Mouse (Mus musculus): ENCODE results near the gene Lcmt1. TPM values are rescaled to one million over a fixed set of nuclear protein-coding genes. Genes with fewer than 3 reads are reported as not detected.

Gene Lcmt1
- polyA plus RNA-seq, 1 experiment from 2014 or later = 70.5 TPM

- ATAC-seq (ENCODE audit: low FRiP score) (no peak), DNase-seq (ENCODE audit: low spot score) (no peak)
- 89% methylated on average over 4 of the region's 4 CpGs for WGBS
- Histone ChIP-seq H3K36me3 (ENCODE audit: control insufficient read depth, insufficient read depth, low read length) (no peaks in the 10 kb centered on the region), H3K9ac (ENCODE audit: low read depth, low read length) (no peak overlapping the region), H3K9me3 (ENCODE audit: control insufficient read depth, low read length) (no peaks in the 10 kb centered on the region), H3K27me3 (ENCODE audit: control insufficient read depth, insufficient read depth, low read length) (no peaks in the 10 kb centered on the region), H3K4me2 (replicated peaks; ENCODE audit: low read depth, low read length) (no peak overlapping the region), H3K27ac (ENCODE audit: low read depth, low read length) (no peak overlapping the region), H3K4me3 (ENCODE audit: low read depth, low read length) (no peak overlapping the region), H3K4me1 (replicated peaks; ENCODE audit: control insufficient read depth, insufficient read depth, low read length) (no peaks in the 10 kb centered on the region)
Observed at GRCm38 (mm10) chr7:123399286-123399685, 29.7 kb downstream of the Lcmt1 start.

GRCm38 (mm10) chr7:123401121-123401520 lies 31.5 kb downstream of the Lcmt1 start:
- peaks cover 3% of the 10 kb centered on the region; the same call in 1 of the 2 replicates for H3K36me3 ChIP-seq (ENCODE audit: control insufficient read depth, insufficient read depth, low read length)
- H3K4me1 ChIP-seq (replicated peaks; ENCODE audit: control insufficient read depth, insufficient read depth, low read length) = no peaks in the 10 kb centered on the region
- H3K4me3 ChIP-seq (ENCODE audit: low read depth, low read length) = no peak overlapping the region
- no peak overlapping the region for H3K9ac ChIP-seq (ENCODE audit: low read depth, low read length)
- no peak overlapping the region for H3K27ac ChIP-seq (ENCODE audit: low read depth, low read length)
- DNase-seq (ENCODE audit: low spot score) = no peak
- H3K27me3 ChIP-seq (ENCODE audit: control insufficient read depth, insufficient read depth, low read length) = no peaks in the 10 kb centered on the region
- WGBS = 83% methylated on average over 3 of the region's 3 CpGs
- H3K4me2 ChIP-seq (replicated peaks; ENCODE audit: low read depth, low read length) = no peak overlapping the region
- ATAC-seq (ENCODE audit: low FRiP score) = no peak
- no peaks in the 10 kb centered on the region for H3K9me3 ChIP-seq (ENCODE audit: control insufficient read depth, low read length)

GRCm38 (mm10) chr7:123404198-123404597 lies 34.6 kb downstream of the Lcmt1 start:
- Histone ChIP-seq H3K4me2 (replicated peaks; ENCODE audit: low read depth, low read length) (no peak overlapping the region), H3K9ac (ENCODE audit: low read depth, low read length) (no peak overlapping the region), H3K27ac (ENCODE audit: low read depth, low read length) (no peak overlapping the region), H3K36me3 (ENCODE audit: control insufficient read depth, insufficient read depth, low read length) (peaks cover 3% of the 10 kb centered on the region; the same call in 1 of the 2 replicates), H3K9me3 (ENCODE audit: control insufficient read depth, low read length) (no peaks in the 10 kb centered on the region), H3K4me3 (ENCODE audit: low read depth, low read length) (no peak overlapping the region), H3K4me1 (replicated peaks; ENCODE audit: control insufficient read depth, insufficient read depth, low read length) (no peaks in the 10 kb centered on the region), H3K27me3 (ENCODE audit: control insufficient read depth, insufficient read depth, low read length) (no peaks in the 10 kb centered on the region)
- ATAC-seq (ENCODE audit: low FRiP score) = no peak
- WGBS = 92% methylated on average over 6 of the region's 6 CpGs
- DNase-seq (ENCODE audit: low spot score) = no peak

- 90% methylated on average over 3 of the region's 3 CpGs for WGBS
Observed at GRCm38 (mm10) chr7:123405619-123406018, 36.0 kb downstream of the Lcmt1 start.

GRCm38 (mm10) chr7:123406988-123407387 lies 37.4 kb downstream of the Lcmt1 start:
- peaks cover 3% of the 10 kb centered on the region; the same call in 1 of the 2 replicates for H3K36me3 ChIP-seq (ENCODE audit: control insufficient read depth, insufficient read depth, low read length)
- no peaks in the 10 kb centered on the region for H3K9me3 ChIP-seq (ENCODE audit: control insufficient read depth, low read length)
- ATAC-seq (ENCODE audit: low FRiP score) (no peak), DNase-seq (ENCODE audit: low spot score) (no peak)
- H3K4me2 ChIP-seq (replicated peaks; ENCODE audit: low read depth, low read length) = no peak overlapping the region
- no peak overlapping the region for H3K4me3 ChIP-seq (ENCODE audit: low read depth, low read length)
- H3K27ac ChIP-seq (ENCODE audit: low read depth, low read length) = no peak overlapping the region
- no peak overlapping the region for H3K9ac ChIP-seq (ENCODE audit: low read depth, low read length)
- 97% methylated on average over 4 of the region's 4 CpGs for WGBS
- H3K4me1 ChIP-seq (replicated peaks; ENCODE audit: control insufficient read depth, insufficient read depth, low read length) = no peaks in the 10 kb centered on the region
- no peaks in the 10 kb centered on the region for H3K27me3 ChIP-seq (ENCODE audit: control insufficient read depth, insufficient read depth, low read length)

More at GRCm38 (mm10) chr7:123405619-123406018, 36.0 kb downstream of the Lcmt1 start:
- H3K9me3 ChIP-seq (ENCODE audit: control insufficient read depth, low read length) = no peaks in the 10 kb centered on the region
- DNase-seq (ENCODE audit: low spot score) (no peak), ATAC-seq (ENCODE audit: low FRiP score) (no peak)
- H3K4me2 ChIP-seq (replicated peaks; ENCODE audit: low read depth, low read length) = no peak overlapping the region
- H3K27me3 ChIP-seq (ENCODE audit: control insufficient read depth, insufficient read depth, low read length) = no peaks in the 10 kb centered on the region
- no peaks in the 10 kb centered on the region for H3K4me1 ChIP-seq (replicated peaks; ENCODE audit: control insufficient read depth, insufficient read depth, low read length)
- H3K9ac ChIP-seq (ENCODE audit: low read depth, low read length) = no peak overlapping the region
- no peak overlapping the region for H3K27ac ChIP-seq (ENCODE audit: low read depth, low read length)
- no peak overlapping the region for H3K4me3 ChIP-seq (ENCODE audit: low read depth, low read length)
- H3K36me3 ChIP-seq (ENCODE audit: control insufficient read depth, insufficient read depth, low read length) = peaks cover 3% of the 10 kb centered on the region; the same call in 1 of the 2 replicates

GRCm38 (mm10) chr7:123410502-123410901 lies 40.9 kb downstream of the Lcmt1 start:
- no peak for DNase-seq (ENCODE audit: low spot score)
- H3K9me3 ChIP-seq (ENCODE audit: control insufficient read depth, low read length) = no peaks in the 10 kb centered on the region
- WGBS = 96% methylated on average over 7 of the region's 7 CpGs

GRCm38 (mm10) chr7:123411109-123411508 lies 41.5 kb downstream of the Lcmt1 start:
- no peak for DNase-seq (ENCODE audit: low spot score)
- Histone ChIP-seq H3K27ac (ENCODE audit: low read depth, low read length) (no peak overlapping the region), H3K4me2 (replicated peaks; ENCODE audit: low read depth, low read length) (no peak overlapping the region), H3K9ac (ENCODE audit: low read depth, low read length) (no peak overlapping the region), H3K36me3 (ENCODE audit: control insufficient read depth, insufficient read depth, low read length) (no peaks in the 10 kb centered on the region), H3K9me3 (ENCODE audit: control insufficient read depth, low read length) (no peaks in the 10 kb centered on the region), H3K4me3 (ENCODE audit: low read depth, low read length) (no peak overlapping the region), H3K4me1 (replicated peaks; ENCODE audit: control insufficient read depth, insufficient read depth, low read length) (no peaks in the 10 kb centered on the region), H3K27me3 (ENCODE audit: control insufficient read depth, insufficient read depth, low read length) (no peaks in the 10 kb centered on the region)
- 89% methylated on average over 1 of the region's 1 CpGs for WGBS
- ATAC-seq (ENCODE audit: low FRiP score) = no peak

More at GRCm38 (mm10) chr7:123410502-123410901, 40.9 kb downstream of the Lcmt1 start:
- H3K9ac ChIP-seq (ENCODE audit: low read depth, low read length) = no peak overlapping the region
- no peak overlapping the region for H3K4me3 ChIP-seq (ENCODE audit: low read depth, low read length)
- no peak overlapping the region for H3K27ac ChIP-seq (ENCODE audit: low read depth, low read length)
- no peak for ATAC-seq (ENCODE audit: low FRiP score)
- H3K36me3 ChIP-seq (ENCODE audit: control insufficient read depth, insufficient read depth, low read length) = no peaks in the 10 kb centered on the region
- H3K4me2 ChIP-seq (replicated peaks; ENCODE audit: low read depth, low read length) = no peak overlapping the region
- H3K4me1 ChIP-seq (replicated peaks; ENCODE audit: control insufficient read depth, insufficient read depth, low read length) = no peaks in the 10 kb centered on the region
- H3K27me3 ChIP-seq (ENCODE audit: control insufficient read depth, insufficient read depth, low read length) = no peaks in the 10 kb centered on the region

- Histone ChIP-seq H3K4me2 (replicated peaks; ENCODE audit: low read depth, low read length) (no peak overlapping the region), H3K9ac (ENCODE audit: low read depth, low read length) (no peak overlapping the region), H3K27ac (ENCODE audit: low read depth, low read length) (no peak overlapping the region), H3K27me3 (ENCODE audit: control insufficient read depth, insufficient read depth, low read length) (no peaks in the 10 kb centered on the region), H3K36me3 (ENCODE audit: control insufficient read depth, insufficient read depth, low read length) (no peaks in the 10 kb centered on the region), H3K4me3 (ENCODE audit: low read depth, low read length) (no peak overlapping the region), H3K9me3 (ENCODE audit: control insufficient read depth, low read length) (no peaks in the 10 kb centered on the region), H3K4me1 (replicated peaks; ENCODE audit: control insufficient read depth, insufficient read depth, low read length) (no peaks in the 10 kb centered on the region)
- ATAC-seq (ENCODE audit: low FRiP score) = no peak
- DNase-seq (ENCODE audit: low spot score) = no peak
- WGBS = 95% methylated on average over 3 of the region's 3 CpGs
Observed at GRCm38 (mm10) chr7:123412143-123412542, 42.6 kb downstream of the Lcmt1 start.

- no peaks in the 10 kb centered on the region for H3K4me1 ChIP-seq (replicated peaks; ENCODE audit: control insufficient read depth, insufficient read depth, low read length)
- no peaks in the 10 kb centered on the region for H3K36me3 ChIP-seq (ENCODE audit: control insufficient read depth, insufficient read depth, low read length)
- no peaks in the 10 kb centered on the region for H3K9me3 ChIP-seq (ENCODE audit: control insufficient read depth, low read length)
- no peak overlapping the region for H3K4me2 ChIP-seq (replicated peaks; ENCODE audit: low read depth, low read length)
- no peak overlapping the region for H3K27ac ChIP-seq (ENCODE audit: low read depth, low read length)
- no peak overlapping the region for H3K4me3 ChIP-seq (ENCODE audit: low read depth, low read length)
- 85% methylated on average over 4 of the region's 4 CpGs for WGBS
- no peaks in the 10 kb centered on the region for H3K27me3 ChIP-seq (ENCODE audit: control insufficient read depth, insufficient read depth, low read length)
- ATAC-seq (ENCODE audit: low FRiP score) = no peak
- H3K9ac ChIP-seq (ENCODE audit: low read depth, low read length) = no peak overlapping the region
- DNase-seq (ENCODE audit: low spot score) = no peak
Observed at GRCm38 (mm10) chr7:123416803-123417202, 47.2 kb downstream of the Lcmt1 start.

Data from hindbrain, embryonic 11.5 days (tissue).